Mouse (Mus musculus) forebrain, embryonic 16.5 days (tissue): ENCODE results near the gene Ube2e2. TPM values are rescaled to one million over a fixed set of nuclear protein-coding genes. Genes with fewer than 3 reads are reported as not detected.
A peak's percentile ranks its signal among the peaks of the same experiment; 100 is the strongest.
"Not testable (repeated sequence)": the region's sequence is repeated elsewhere in the genome, so short reads cannot be mapped to it uniquely, and the experiment has no call there.

Experiments used
- ATAC-seq: fragments of 200-750 bp; cut with Nextera tagmentation; 2 replicates; pipeline ENCODE4 v1.8.0; 2017; ENCODE audit warnings: mild to moderate bottlenecking, moderate library complexity
- H3K27ac ChIP-seq: fragments of 300-500 bp; sonication (generic); 2 replicates; pipeline ENCODE4 v1.5.1; 2014; ENCODE audit warnings: low read length, control low read depth
- H3K27me3 ChIP-seq: fragments of 300-500 bp; sonication (generic); replicated peaks from 2 replicates; pipeline ENCODE4 v1.6.1; 2014; ENCODE audit warnings: low read length; ENCODE audit not compliant: control insufficient read depth, insufficient read depth
- H3K36me3 ChIP-seq: fragments of 300-500 bp; sonication (generic); 2 replicates; pipeline ENCODE4 v1.6.1; 2014; ENCODE audit not compliant: control insufficient read depth, insufficient read depth
- H3K4me1 ChIP-seq: fragments of 300-500 bp; sonication (generic); replicated peaks from 2 replicates; pipeline ENCODE4 v1.6.1; 2014; ENCODE audit warnings: low read length; ENCODE audit not compliant: control insufficient read depth, insufficient read depth
- H3K4me2 ChIP-seq: fragments of 300-500 bp; sonication (generic); 2 replicates; pipeline ENCODE4 v1.6.1; 2014; ENCODE audit warnings: mild to moderate bottlenecking, low read length, control low read depth
- H3K4me3 ChIP-seq: fragments of 300-500 bp; sonication (generic); replicated peaks from 2 replicates; pipeline ENCODE4 v1.5.1; 2014; ENCODE audit warnings: mild to moderate bottlenecking, low read length, control low read depth
- H3K9ac ChIP-seq: fragments of 300-500 bp; sonication (generic); replicated peaks from 2 replicates; pipeline ENCODE4 v1.6.1; 2014; ENCODE audit warnings: low read depth, low read length, control low read depth
- H3K9me3 ChIP-seq: fragments of 300-500 bp; sonication (generic); 2 replicates; pipeline ENCODE4 v1.6.1; 2016; ENCODE audit warnings: low read length; ENCODE audit not compliant: control insufficient read depth
- WGBS: fragments of 180-500 bp; shearing (Covaris S2); extraction: QIAGEN DNeasy Blood & Tissue Kit; methylation state at CpG from one replicate; pipeline ENCODE4 v1.1.7; 2014; 5-methylcytosine and 5-hydroxymethylcytosine counted together
- polyA plus RNA-seq: library from polyadenylated mRNA; unstranded; fragments of >200 nt; fragmentation: Nextera tagmentation; extraction: Ambion mirVana; gene quantifications from 2 replicates; pipeline ENCODE4 v1.2.1, GENCODE M21; 2015

Gene Ube2e2
- polyA plus RNA-seq, 1 experiment from 2014 or later = 125 TPM

- Histone ChIP-seq H3K36me3 (no peaks in the 10 kb centered on the region), H3K27me3 (no peaks in the 10 kb centered on the region), H3K9me3 (no peaks in the 10 kb centered on the region), H3K9ac (no peak overlapping the region), H3K4me2 (no peak overlapping the region), H3K4me3 (no peak overlapping the region), H3K4me1 (peaks cover 4% of the 10 kb centered on the region; the same call in 1 of the 2 replicates), H3K27ac (no peak overlapping the region)
- no peak for ATAC-seq
- WGBS = 24% methylated on average over 2 of the region's 2 CpGs
Observed at GRCm38 (mm10) chr14:18554627-18554988, 339.5 kb downstream of the Ube2e2 start.

GRCm38 (mm10) chr14:18553987-18554626 is 340.0 kb downstream of the Ube2e2 start:
- no peaks in the 10 kb centered on the region for H3K9me3 ChIP-seq
- H3K4me3 ChIP-seq = no peak overlapping the region
- H3K27ac ChIP-seq = no peak overlapping the region
- no peak overlapping the region for H3K9ac ChIP-seq
- no peaks in the 10 kb centered on the region for H3K27me3 ChIP-seq
- 15% methylated on average over 3 of the region's 3 CpGs for WGBS
- peaks cover 4% of the 10 kb centered on the region; the same call in 1 of the 2 replicates for H3K4me1 ChIP-seq
- no peak for ATAC-seq
- no peaks in the 10 kb centered on the region for H3K36me3 ChIP-seq
- no peak overlapping the region for H3K4me2 ChIP-seq

GRCm38 (mm10) chr14:18547541-18547940 is 346.5 kb downstream of the Ube2e2 start:
- Histone ChIP-seq H3K9me3 (no peaks in the 10 kb centered on the region), H3K4me2 (no peak overlapping the region), H3K36me3 (no peaks in the 10 kb centered on the region), H3K27me3 (no peaks in the 10 kb centered on the region), H3K4me1 (no peaks in the 10 kb centered on the region), H3K4me3 (no peak overlapping the region), H3K27ac (no peak overlapping the region), H3K9ac (no peak overlapping the region)
- 68% methylated on average over 5 of the region's 5 CpGs for WGBS
- no peak for ATAC-seq

- H3K36me3 ChIP-seq, H3K9me3 ChIP-seq, H3K4me3 ChIP-seq, H3K4me2 ChIP-seq, H3K27me3 ChIP-seq, H3K27ac ChIP-seq, ATAC-seq, H3K4me1 ChIP-seq, H3K9ac ChIP-seq: not testable (repeated sequence)
- WGBS = 63% methylated on average over 4 of the region's 4 CpGs
Observed at GRCm38 (mm10) chr14:18539092-18539491, 355.0 kb downstream of the Ube2e2 start.

- no peaks in the 10 kb centered on the region for H3K36me3 ChIP-seq
- WGBS = 68% methylated on average over 2 of the region's 2 CpGs
Observed at GRCm38 (mm10) chr14:18530899-18531298, 363.2 kb downstream of the Ube2e2 start.

GRCm38 (mm10) chr14:18530496-18530895 is 363.6 kb downstream of the Ube2e2 start:
- H3K27ac ChIP-seq = no peak overlapping the region
- ATAC-seq = no peak
- H3K4me2 ChIP-seq = no peak overlapping the region
- no peak overlapping the region for H3K4me3 ChIP-seq
- no peak overlapping the region for H3K9ac ChIP-seq
- WGBS = 84% methylated on average over 4 of the region's 4 CpGs
- H3K27me3 ChIP-seq = no peaks in the 10 kb centered on the region
- no peaks in the 10 kb centered on the region for H3K9me3 ChIP-seq
- no peaks in the 10 kb centered on the region for H3K4me1 ChIP-seq
- H3K36me3 ChIP-seq = no peaks in the 10 kb centered on the region

More at GRCm38 (mm10) chr14:18530899-18531298, 363.2 kb downstream of the Ube2e2 start:
- Histone ChIP-seq H3K4me1 (no peaks in the 10 kb centered on the region), H3K9ac (no peak overlapping the region), H3K27me3 (no peaks in the 10 kb centered on the region), H3K4me3 (no peak overlapping the region), H3K4me2 (no peak overlapping the region), H3K9me3 (no peaks in the 10 kb centered on the region), H3K27ac (no peak overlapping the region)
- peak; percentile 36; the same call in 1 of the 2 replicates for ATAC-seq
